Mouse (Mus musculus) spleen, postnatal 0 days (tissue): ENCODE data around the gene Ssrp1. TPM values are rescaled to one million over a fixed set of nuclear protein-coding genes. Genes with fewer than 3 reads are reported as not detected.

ENCODE experiments used
- polyA plus RNA-seq: library from polyadenylated mRNA; unstranded; fragments of >200 nt; fragmentation: Nextera tagmentation; extraction: Ambion mirVana; gene quantifications from 2 replicates; pipeline ENCODE4 v1.2.1, GENCODE M21; 2015

Ssrp1 gene
- polyA plus RNA-seq: 167 and 180 TPM in 2 replicates

DNA sequence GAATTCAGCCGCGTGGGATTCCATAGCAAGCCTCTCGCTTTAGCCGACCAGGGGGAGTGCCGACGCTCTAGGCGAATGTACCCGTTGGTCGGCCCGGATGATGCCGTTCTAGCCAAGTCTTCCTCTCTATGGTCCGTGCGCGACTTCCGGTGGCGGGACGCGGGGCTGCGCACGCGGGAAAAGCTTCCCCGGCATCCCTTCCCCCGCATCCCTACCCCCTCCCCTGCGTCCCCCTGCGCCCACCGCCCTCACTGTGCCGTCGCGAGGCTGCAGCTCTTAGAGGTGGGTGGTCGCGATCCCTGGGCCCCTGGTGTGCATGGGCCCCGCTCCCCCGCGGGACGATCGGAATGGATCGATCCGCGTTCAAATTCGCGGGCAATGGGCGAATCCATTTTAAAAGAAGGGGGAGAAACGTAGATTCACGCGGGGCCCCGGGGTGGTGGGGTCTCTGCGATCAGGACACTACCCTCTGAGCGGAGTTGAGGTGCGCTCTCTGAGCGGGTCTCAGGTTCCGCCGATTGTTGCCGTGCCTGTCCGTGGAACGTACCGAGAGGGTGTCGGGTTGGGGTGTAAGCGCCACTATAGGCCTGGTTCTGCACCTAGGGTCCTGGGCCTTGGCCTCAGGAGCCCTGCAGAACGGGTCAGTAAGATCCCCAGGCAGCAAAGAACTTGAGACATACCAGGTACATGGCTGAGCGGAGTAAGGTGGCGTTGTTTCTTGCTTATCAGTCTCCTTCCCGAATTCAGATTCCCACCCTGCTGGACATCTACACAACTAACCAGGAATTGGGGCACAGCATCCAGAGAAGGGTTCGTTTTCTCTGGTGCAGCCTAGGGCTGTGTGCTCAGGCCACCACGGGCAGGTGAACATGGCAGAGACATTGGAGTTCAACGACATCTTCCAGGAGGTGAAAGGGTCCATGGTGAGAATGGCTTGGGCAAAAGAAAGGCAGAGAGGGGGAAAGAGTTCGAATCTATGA lies at the start of gene Ssrp1, which contains the start of gene P2rx3:
Ssrp1 (plus strand) TSS at position 188 of the 980 bp plus-strand sequence.
P2rx3 (minus strand) TSS at position 416 of the 980 bp plus-strand sequence.

DNA sequence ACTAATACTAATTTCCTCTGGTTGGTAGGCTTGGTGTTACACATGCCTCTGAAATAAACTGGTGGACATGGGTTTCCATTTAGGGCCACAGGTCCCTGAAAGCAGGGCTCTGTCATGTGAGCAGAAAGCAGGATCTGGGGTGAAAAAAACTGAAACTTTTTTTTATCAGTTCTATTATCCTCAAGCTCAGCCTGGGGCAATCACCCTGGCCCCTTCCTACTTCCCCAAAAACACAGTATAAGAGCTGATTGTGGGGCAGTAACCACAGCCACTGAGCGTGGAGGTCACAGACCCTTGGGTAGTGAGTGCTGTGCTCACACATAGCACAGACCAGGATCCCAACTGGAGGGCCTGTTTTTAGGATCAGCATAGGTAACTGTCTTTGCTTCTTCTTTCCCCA lies 49.1 kb upstream of the Ssrp1 start, which contains the start of gene Prg3:
Prg3 (plus strand) TSS at position 286 of the 400 bp plus-strand sequence.

DNA sequence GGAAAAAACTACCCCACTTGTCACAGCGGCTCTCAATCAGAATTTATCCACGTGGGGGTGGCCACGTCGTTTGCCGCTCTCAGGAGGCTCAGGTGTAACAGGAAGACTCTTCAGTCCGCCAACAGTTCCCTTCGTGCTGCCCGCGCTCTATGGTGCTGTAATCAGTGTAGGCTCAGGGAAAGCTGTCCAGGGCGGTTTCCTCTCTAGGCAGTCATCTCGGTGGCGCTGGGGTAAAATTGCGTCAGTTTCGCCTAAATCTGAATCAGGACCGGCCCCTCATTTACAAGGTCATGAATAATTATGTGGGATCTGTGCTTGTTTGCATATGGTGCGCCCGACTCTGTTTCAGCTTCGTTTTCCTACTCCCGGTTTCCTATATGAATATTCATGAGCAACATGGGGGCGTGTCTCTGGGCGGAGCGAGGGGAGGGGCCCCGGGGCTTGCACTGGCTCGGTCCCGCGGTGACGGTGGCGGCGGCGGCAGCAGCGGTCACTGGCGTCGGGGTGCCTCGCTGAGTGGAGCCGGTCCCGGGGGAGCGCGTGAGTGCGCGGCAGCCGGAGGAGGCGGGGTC lies 10.6 kb downstream of the Ssrp1 start, which contains the start of gene Tnks1bp1:
Tnks1bp1 (plus strand) TSS at position 427 of the 572 bp plus-strand sequence.

Other genes starting within 250 kb of the Ssrp1 start
- 407 and 411 TPM in 2 replicates for gene Ube2l6, start 238.4 kb upstream of the Ssrp1 start, polyA plus RNA-seq
- gene Smtnl1, start 214.6 kb upstream of the Ssrp1 start, polyA plus RNA-seq: 0.11 and 0.15 TPM in 2 replicates
- 48.2 and 52.4 TPM in 2 replicates for gene Timm10, start 210.2 kb upstream of the Ssrp1 start, polyA plus RNA-seq
- gene Slc43a1, start 198.4 kb upstream of the Ssrp1 start, polyA plus RNA-seq: 117 and 135 TPM in 2 replicates
- gene Rtn4rl2, start 150.5 kb upstream of the Ssrp1 start, polyA plus RNA-seq: 0.16 and 0.49 TPM in 2 replicates
- gene Slc43a3, start 100.7 kb upstream of the Ssrp1 start, polyA plus RNA-seq: 107 and 119 TPM in 2 replicates
- 9.3 and 11.5 TPM in 2 replicates for gene Prg2, start 56.8 kb upstream of the Ssrp1 start, polyA plus RNA-seq
- gene Prg3, start 49.0 kb upstream of the Ssrp1 start, polyA plus RNA-seq: 1.6 and 3.1 TPM in 2 replicates
- 0.32 and 0.45 TPM in 2 replicates for gene P2rx3, start 228 bp downstream of the Ssrp1 start, polyA plus RNA-seq
- gene Tnks1bp1, start 10.8 kb downstream of the Ssrp1 start, polyA plus RNA-seq: 6.3 and 8.5 TPM in 2 replicates
- gene Aplnr, start 99.0 kb downstream of the Ssrp1 start, polyA plus RNA-seq: 28.2 and 35.2 TPM in 2 replicates
- 0.08 and 0.12 TPM in 2 replicates for gene Lrrc55, start 160.0 kb downstream of the Ssrp1 start, polyA plus RNA-seq